Mouse (Mus musculus): ENCODE measurements around the gene Ccpg1os.

Gene Ccpg1os

DNA sequence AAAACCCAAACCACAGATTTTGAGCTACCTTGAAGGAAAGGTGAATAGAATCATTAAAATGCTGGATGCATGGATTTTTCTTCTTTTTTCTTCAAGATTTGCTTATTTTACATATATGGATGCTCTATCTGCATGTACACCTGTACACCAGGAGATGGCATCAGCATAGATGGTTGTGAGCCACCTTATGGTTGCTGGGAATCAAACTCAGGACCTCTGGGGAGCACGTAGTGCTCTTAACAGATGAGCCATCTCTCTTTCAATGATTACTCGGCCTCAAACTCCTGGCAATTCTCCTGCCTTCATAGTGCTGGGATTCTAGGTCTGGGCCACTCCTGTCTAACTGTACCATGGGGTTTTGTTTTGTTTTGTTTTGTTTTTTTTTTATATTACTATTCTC is 2.1 kb downstream of the Ccpg1os start:
- DNase-seq: no peak

GRCm38 (mm10) chr9:72975242-72975641 is 9.9 kb downstream of the Ccpg1os start:
- no peak for DNase-seq

GRCm38 (mm10) chr9:72974734-72975133 is 10.4 kb downstream of the Ccpg1os start:
- DNase-seq: no peak

- no peak for DNase-seq
Observed at GRCm38 (mm10) chr9:72972984-72973383, 12.2 kb downstream of the Ccpg1os start.

DNA sequence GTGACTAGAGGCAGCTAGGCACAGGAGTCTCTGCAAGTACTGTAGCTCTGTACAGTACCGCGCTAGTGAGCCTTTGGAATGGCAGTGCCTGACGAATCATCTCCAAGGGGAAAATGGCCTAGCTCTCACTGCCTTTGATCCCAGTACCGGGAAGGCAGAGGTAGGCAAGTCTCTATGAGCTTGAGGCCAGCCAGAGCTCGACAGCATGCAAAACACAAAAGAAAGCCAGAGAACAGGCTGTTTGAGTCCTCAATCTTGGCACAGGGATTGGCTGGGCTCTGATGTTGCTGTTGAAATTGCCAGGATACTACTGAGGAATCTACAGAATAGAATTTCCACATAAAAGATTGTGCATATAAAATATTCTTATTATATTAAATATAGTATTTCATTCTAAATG is 12.7 kb downstream of the Ccpg1os start:
- no peak for DNase-seq

DNA sequence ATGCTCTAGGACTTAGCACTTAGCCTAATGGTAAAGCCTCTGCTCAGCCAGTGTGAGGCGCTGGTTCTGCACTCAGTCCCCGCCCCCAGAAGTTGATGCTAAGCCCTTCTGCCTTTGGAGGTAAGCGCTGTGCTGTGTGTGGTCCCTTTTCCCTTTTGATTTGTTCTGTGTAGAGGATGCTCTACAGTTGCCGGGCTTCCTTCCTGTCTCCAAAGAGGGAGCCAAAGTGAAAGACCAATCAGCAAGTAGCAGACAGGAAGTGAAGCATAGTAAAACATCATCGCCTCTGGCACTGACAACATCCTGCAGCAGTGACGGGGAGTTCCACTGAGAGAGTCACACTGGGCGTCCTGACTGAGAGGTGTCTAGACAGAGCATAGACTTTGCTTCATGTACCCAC is 15.3 kb downstream of the Ccpg1os start:
- peak in 1 of 2 experiments; percentile 24 for DNase-seq

- DNase-seq: peak; percentile 50 to 65
Observed at GRCm38 (mm10) chr9:72968349-72969061, 16.7 kb downstream of the Ccpg1os start.

DNA sequence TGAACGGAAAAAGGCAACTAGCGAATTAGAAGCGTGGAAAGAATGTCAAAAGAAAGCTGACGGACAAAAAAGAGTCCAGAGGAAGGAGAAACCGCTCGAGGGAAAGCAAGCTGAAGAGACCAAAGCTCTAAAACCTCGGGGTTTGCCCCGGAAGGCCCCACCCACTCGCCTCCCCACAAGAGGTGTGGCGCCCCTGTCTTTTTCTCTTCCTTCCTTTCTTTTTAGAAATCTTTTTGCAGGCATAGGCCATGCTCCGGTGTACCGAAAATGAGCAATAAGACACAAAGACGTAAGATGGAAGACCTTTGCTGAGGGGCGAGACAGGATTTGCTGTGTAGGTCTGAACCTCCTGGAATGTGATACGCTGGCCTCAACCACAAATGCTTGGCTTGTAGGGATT is 23.2 kb downstream of the Ccpg1os start:
- DNase-seq: peak in 1 of 2 experiments; percentile 7

GRCm38 (mm10) chr9:72961346-72961745 is 23.8 kb downstream of the Ccpg1os start:
- DNase-seq: no peak

- peak; percentile 83 to 86 for DNase-seq
Observed at GRCm38 (mm10) chr9:72958521-72959450, 26.4 kb downstream of the Ccpg1os start, which contains the start of the genes Dyx1c1 and Gm44503. Gene Dyx1c1 (plus strand): TSS chr9:72958785. Gene Gm44503 (plus strand): TSS chr9:72958852.

DNA sequence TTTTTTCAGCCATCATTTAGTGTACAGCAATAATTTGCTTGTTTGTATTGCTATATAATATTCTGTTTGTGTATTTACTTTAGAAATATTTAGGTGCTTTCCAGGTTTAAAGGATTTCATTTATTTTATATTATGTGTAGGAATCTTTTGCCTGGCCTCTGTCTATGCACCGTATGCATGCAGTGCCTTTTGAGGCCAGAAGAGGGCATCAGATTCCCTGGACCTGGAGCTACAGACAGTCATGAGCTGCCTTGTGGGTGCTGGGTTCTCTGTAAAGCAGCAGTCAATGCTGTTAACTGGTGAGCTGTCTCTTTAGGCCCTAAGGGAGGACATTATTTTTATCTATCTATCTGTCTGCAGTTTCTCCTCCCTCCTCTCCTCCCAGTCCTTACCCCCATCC is 29.6 kb downstream of the Ccpg1os start:
- DNase-seq: peak; percentile 31 to 49

DNA sequence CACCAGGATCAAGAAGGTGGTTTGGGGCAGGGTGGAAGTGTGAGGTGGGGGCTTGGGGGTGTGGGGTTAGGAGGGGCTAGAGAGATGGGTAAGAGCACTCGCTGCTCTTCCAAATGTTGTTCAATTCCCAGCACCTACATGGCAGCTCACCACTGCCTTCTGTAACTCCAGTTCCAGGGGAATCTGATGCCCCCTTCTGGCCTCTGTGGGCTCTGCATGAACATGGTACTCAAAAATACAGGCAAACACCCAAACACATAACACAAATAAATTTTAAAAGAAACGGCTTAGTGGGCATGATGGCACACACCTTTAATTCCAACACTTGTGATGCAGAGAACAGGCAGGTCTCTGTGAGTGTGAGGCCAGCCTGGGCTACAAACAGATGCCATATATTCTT is 30.4 kb downstream of the Ccpg1os start:
- DNase-seq: peak in 1 of 2 experiments; percentile 21

GRCm38 (mm10) chr9:72949572-72949971 is 35.6 kb downstream of the Ccpg1os start:
- DNase-seq: no peak

DNA sequence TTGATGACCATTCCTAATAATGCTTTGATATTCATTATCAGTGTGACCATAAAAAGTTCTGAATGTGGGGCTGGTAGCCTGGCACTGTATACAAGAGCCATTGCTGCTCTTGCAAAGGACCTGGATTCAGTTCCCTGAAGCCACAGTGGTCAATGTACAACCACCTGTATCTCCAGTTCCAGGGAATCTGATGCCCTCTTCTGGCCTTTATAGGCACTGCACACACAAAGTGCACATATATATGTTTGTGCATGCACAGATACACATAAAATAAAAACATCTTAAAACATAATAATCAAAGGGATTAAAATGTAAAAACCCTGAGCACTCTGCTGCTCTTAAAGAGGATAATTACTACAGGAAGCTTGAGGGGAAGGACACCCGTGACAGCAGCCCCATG is 38.2 kb downstream of the Ccpg1os start:
- no peak for DNase-seq

DNA sequence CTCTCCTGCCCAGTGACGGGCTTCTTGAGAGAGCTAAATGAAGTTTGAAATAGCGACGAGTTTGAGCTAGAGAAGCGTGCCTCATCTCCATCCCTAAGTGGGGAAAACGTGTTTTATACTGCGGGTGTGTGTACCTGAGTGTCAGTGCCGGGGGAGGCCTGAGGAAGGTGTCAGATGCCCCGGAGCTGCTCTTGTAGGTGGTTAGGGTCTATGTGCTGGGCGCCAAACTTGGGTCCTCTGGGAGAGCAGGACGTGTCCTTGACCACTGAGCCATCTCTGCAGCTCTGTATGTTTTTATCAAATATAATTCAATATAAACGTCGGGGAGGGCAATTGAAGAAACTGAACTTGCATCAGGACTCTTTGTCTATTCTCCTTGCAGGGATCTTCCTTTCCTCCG is 40.9 kb downstream of the Ccpg1os start:
- no peak for DNase-seq

GRCm38 (mm10) chr9:72943424-72943823 is 41.8 kb downstream of the Ccpg1os start:
- no peak for DNase-seq

GRCm38 (mm10) chr9:72936301-72936700 is 48.9 kb downstream of the Ccpg1os start:
- DNase-seq: peak; percentile 50 to 80

GRCm38 (mm10) chr9:72935309-72935708 is 49.9 kb downstream of the Ccpg1os start:
- no peak for DNase-seq

GRCm38 (mm10) chr9:72931166-72931790 is 53.9 kb downstream of the Ccpg1os start:
- no peak for DNase-seq

Data from lung, adult 18-20 months (tissue).